Mouse (Mus musculus) brain, embryonic 14.5 days (tissue): ENCODE measurements around the gene 2310057N15Rik.

Experiments used
- CTCF ChIP-seq: fragments of 200-500 bp; IDR thresholded peaks from 2 replicates; pipeline ENCODE4 v1.5.1; 2012; ENCODE audit warnings: inconsistent platforms, mild to moderate bottlenecking, moderate library complexity, borderline replicate concordance; ENCODE audit not compliant: insufficient read depth, insufficient read length; ENCODE audit errors: extremely low read depth
- POLR2A ChIP-seq: fragments of 200-500 bp; IDR thresholded peaks from 2 replicates; pipeline ENCODE4 v1.6.1; 2012; ENCODE audit warnings: mild to moderate bottlenecking, inconsistent platforms, borderline replicate concordance; ENCODE audit not compliant: poor library complexity, insufficient read depth, insufficient read length, severe bottlenecking; ENCODE audit errors: extremely low read depth

- TF ChIP-seq POLR2A (no peak), CTCF (no peak)
Observed at GRCm38 (mm10) chr16:88774106-88774505, at the start of gene 2310057N15Rik.
